Mouse (Mus musculus): ENCODE data around the gene Ngb. TPM values are rescaled to one million over a fixed set of nuclear protein-coding genes. Genes with fewer than 3 reads are reported as not detected.

Gene Ngb
- polyA plus RNA-seq, 1 experiment from 2014 or later = 3.6 TPM

DNA sequence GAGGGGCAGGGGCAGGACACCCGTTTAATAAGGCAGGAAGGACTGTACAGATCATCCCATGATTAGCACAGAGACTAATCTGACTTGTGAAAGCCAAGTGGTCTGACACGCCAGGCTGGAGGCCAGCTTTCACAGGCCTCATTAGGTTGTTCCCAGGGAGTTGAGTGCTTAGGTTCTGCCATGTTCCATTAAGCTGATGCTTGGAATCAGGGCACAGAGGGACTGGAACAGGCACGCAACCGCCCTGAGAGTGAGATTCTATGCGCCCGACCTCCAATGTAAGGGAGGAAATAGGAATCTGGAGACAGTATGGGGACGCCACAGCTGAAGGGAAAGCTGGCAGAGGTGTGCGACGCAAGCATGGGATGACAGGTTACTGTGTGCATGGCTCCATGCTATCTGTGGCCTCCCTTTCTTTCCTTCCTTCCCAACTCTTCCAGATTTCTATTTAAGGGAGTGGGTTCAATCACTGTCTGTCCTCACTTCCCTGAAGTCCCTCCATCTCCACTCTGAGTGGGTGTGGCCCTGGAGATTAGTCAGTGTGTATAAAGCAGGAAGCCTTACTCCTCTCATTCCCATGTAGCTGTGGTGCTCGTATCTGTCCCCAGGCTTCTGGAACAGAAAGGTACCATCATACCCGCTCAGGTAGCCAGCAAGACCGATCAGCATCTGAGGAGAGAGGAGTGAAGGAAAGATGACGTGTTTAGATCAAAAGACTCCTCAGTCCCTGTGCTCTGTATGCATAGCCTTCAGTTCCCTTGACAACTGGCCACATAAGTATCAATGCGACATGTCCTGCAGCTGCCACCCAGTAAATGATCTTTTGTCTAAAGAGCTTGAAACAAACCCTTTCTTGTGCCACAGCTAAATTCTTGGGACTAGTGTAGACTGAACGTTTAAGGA lies 35.4 kb upstream of the Ngb start:
- Histone ChIP-seq H3K4me3 (ENCODE audit: low read depth, low read length) (no peak overlapping the region), H3K27ac (ENCODE audit: low read depth, low read length) (no peak overlapping the region), H3K9me3 (ENCODE audit: control insufficient read depth, low read length) (no peaks in the 10 kb centered on the region), H3K36me3 (ENCODE audit: control insufficient read depth, insufficient read depth, low read length) (no peaks in the 10 kb centered on the region; the same call in 1 of the 2 replicates), H3K27me3 (ENCODE audit: control insufficient read depth, insufficient read depth, low read length) (no peaks in the 10 kb centered on the region), H3K9ac (replicated peaks; ENCODE audit: low read depth, low read length) (no peak overlapping the region), H3K4me1 (ENCODE audit: control insufficient read depth, insufficient read depth, low read length) (no peaks in the 10 kb centered on the region), H3K4me2 (ENCODE audit: low read depth, low read length) (no peak overlapping the region)
- peak; percentile 63; the same call in 1 of the 2 replicates for ATAC-seq (ENCODE audit: low read depth)
- WGBS = 63% methylated on average over 15 of the region's 15 CpGs

DNA sequence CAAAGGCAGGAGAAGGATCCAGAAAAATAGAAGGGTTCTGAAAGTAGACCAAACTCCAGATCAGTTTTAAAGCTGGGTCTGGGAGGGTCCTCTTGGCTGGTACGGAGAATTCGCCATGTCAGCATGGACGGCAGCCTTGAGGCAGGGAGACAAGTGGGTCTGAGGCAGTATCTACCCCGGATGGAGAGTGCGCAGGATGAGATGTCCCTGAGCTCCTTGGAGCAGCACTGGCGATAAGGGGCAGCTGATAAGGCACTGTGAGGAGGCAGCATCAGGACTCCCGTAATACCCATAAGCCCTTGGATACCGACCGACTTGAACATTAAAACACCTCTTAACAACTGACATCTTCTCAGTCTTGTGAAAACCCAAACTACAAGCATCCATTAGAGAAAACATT lies 30.4 kb upstream of the Ngb start:
- H3K27me3 ChIP-seq (ENCODE audit: control insufficient read depth, insufficient read depth, low read length) = no peaks in the 10 kb centered on the region
- no peak overlapping the region for H3K9ac ChIP-seq (replicated peaks; ENCODE audit: low read depth, low read length)
- H3K4me2 ChIP-seq (ENCODE audit: low read depth, low read length) = no peak overlapping the region
- no peak overlapping the region for H3K27ac ChIP-seq (ENCODE audit: low read depth, low read length)
- no peak for ATAC-seq (ENCODE audit: low read depth)
- H3K36me3 ChIP-seq (ENCODE audit: control insufficient read depth, insufficient read depth, low read length) = peaks cover 5% of the 10 kb centered on the region; the same call in 1 of the 2 replicates
- H3K4me1 ChIP-seq (ENCODE audit: control insufficient read depth, insufficient read depth, low read length) = no peaks in the 10 kb centered on the region
- WGBS = 91% methylated on average over 9 of the region's 9 CpGs
- H3K4me3 ChIP-seq (ENCODE audit: low read depth, low read length) = no peak overlapping the region
- H3K9me3 ChIP-seq (ENCODE audit: control insufficient read depth, low read length) = no peaks in the 10 kb centered on the region

DNA sequence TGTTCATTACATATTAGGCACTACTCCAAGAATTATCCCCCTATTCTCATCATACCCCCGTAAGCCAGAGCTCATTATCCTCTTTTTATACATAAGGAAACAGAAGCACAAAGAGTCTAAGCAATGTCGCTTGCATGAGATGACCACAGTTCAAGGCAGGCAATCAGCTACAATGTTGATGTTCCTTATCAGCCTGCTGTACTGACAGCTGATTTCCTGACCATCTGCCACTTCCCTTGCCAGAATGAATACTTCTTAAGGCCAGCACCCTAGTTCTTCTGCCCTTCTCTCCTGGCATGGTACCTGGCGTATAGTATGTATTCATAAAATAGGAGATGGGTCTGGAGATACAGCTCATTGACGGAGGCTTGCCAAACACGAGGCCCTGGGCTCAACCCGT lies 29.9 kb upstream of the Ngb start:
- ATAC-seq (ENCODE audit: low read depth) = no peak
- Histone ChIP-seq H3K9me3 (ENCODE audit: control insufficient read depth, low read length) (no peaks in the 10 kb centered on the region), H3K27ac (ENCODE audit: low read depth, low read length) (no peak overlapping the region), H3K4me2 (ENCODE audit: low read depth, low read length) (no peak overlapping the region), H3K9ac (replicated peaks; ENCODE audit: low read depth, low read length) (no peak overlapping the region), H3K36me3 (ENCODE audit: control insufficient read depth, insufficient read depth, low read length) (peaks cover 10% of the 10 kb centered on the region; the same call in 1 of the 2 replicates), H3K4me3 (ENCODE audit: low read depth, low read length) (no peak overlapping the region), H3K27me3 (ENCODE audit: control insufficient read depth, insufficient read depth, low read length) (no peaks in the 10 kb centered on the region), H3K4me1 (ENCODE audit: control insufficient read depth, insufficient read depth, low read length) (no peaks in the 10 kb centered on the region)
- WGBS = 94% methylated on average over 6 of the region's 6 CpGs

DNA sequence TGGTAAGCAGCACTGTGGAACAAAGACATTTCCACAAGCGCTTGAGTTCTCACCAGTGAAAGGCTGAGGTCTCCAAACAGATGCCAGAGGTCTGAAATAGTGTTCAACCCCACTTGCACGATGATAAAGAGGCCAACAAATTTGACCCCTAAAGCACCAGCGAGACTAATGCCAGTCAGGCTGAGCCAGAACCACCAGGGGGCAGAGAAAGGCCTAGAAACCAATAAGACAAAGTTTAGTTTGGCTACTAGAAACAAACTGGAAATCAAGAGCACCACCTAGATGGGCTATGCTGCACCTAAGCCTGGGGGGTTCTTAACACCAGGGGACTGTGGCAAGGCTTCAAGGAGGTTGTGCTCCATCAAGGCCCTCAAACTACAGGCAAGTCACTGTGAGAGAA lies 29.3 kb upstream of the Ngb start:
- Histone ChIP-seq H3K9me3 (ENCODE audit: control insufficient read depth, low read length) (no peaks in the 10 kb centered on the region), H3K27me3 (ENCODE audit: control insufficient read depth, insufficient read depth, low read length) (no peaks in the 10 kb centered on the region), H3K4me1 (ENCODE audit: control insufficient read depth, insufficient read depth, low read length) (no peaks in the 10 kb centered on the region), H3K4me2 (ENCODE audit: low read depth, low read length) (no peak overlapping the region), H3K36me3 (ENCODE audit: control insufficient read depth, insufficient read depth, low read length) (peaks cover 12% of the 10 kb centered on the region; the same call in 1 of the 2 replicates), H3K9ac (replicated peaks; ENCODE audit: low read depth, low read length) (no peak overlapping the region), H3K27ac (ENCODE audit: low read depth, low read length) (no peak overlapping the region), H3K4me3 (ENCODE audit: low read depth, low read length) (no peak overlapping the region)
- ATAC-seq (ENCODE audit: low read depth) = no peak
- WGBS = 70% methylated on average over 3 of the region's 3 CpGs

DNA sequence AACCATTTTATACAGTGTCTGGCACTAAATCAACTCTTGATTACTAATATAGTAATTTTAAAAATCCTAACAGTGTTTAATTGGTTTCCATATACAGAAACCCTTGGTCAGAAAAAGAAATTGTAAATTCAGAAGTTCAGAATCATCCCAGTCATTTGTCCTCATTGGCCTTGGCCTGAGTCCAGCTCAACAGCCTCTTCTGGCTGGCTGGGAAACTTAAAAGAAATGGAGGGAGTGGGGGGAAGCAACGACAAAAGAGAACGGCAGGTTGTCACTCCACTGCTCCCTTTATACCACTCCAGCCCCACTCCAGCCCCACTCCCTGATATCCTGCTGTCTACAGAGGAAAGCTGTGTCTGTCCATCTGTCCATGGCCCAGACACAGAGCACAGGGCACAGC lies 28.8 kb upstream of the Ngb start:
- WGBS = 68% methylated on average over 2 of the region's 2 CpGs
- Histone ChIP-seq H3K4me1 (ENCODE audit: control insufficient read depth, insufficient read depth, low read length) (no peaks in the 10 kb centered on the region), H3K27me3 (ENCODE audit: control insufficient read depth, insufficient read depth, low read length) (no peaks in the 10 kb centered on the region), H3K4me3 (ENCODE audit: low read depth, low read length) (no peak overlapping the region), H3K27ac (ENCODE audit: low read depth, low read length) (no peak overlapping the region), H3K4me2 (ENCODE audit: low read depth, low read length) (no peak overlapping the region), H3K9me3 (ENCODE audit: control insufficient read depth, low read length) (no peaks in the 10 kb centered on the region), H3K36me3 (ENCODE audit: control insufficient read depth, insufficient read depth, low read length) (peaks cover 12% of the 10 kb centered on the region; the same call in 1 of the 2 replicates), H3K9ac (replicated peaks; ENCODE audit: low read depth, low read length) (no peak overlapping the region)
- ATAC-seq (ENCODE audit: low read depth) = no peak

DNA sequence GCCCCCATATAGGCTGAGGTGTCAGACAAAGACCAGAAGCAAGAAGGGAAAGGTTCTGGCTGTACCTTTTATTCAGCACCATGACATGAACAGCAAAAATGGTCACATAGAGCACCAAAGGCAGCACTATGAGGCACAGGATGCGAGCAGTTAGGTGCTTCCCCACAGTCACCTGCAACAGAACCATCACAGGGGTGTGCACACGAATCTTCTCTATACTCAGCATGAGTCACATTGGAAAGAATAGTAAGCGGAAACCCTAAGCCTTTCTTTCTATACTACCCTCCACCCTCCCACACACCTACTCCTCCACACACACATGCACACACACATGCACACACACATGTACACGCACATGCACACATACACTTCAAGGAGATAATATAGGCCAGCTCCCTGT lies 27.9 kb upstream of the Ngb start:
- Histone ChIP-seq H3K9ac (replicated peaks; ENCODE audit: low read depth, low read length) (no peak overlapping the region), H3K27me3 (ENCODE audit: control insufficient read depth, insufficient read depth, low read length) (no peaks in the 10 kb centered on the region), H3K4me1 (ENCODE audit: control insufficient read depth, insufficient read depth, low read length) (no peaks in the 10 kb centered on the region), H3K9me3 (ENCODE audit: control insufficient read depth, low read length) (no peaks in the 10 kb centered on the region), H3K4me3 (ENCODE audit: low read depth, low read length) (no peak overlapping the region), H3K27ac (ENCODE audit: low read depth, low read length) (no peak overlapping the region), H3K4me2 (ENCODE audit: low read depth, low read length) (no peak overlapping the region), H3K36me3 (ENCODE audit: control insufficient read depth, insufficient read depth, low read length) (peaks cover 12% of the 10 kb centered on the region; the same call in 1 of the 2 replicates)
- ATAC-seq (ENCODE audit: low read depth) = no peak
- WGBS = 89% methylated on average over 4 of the region's 4 CpGs

DNA sequence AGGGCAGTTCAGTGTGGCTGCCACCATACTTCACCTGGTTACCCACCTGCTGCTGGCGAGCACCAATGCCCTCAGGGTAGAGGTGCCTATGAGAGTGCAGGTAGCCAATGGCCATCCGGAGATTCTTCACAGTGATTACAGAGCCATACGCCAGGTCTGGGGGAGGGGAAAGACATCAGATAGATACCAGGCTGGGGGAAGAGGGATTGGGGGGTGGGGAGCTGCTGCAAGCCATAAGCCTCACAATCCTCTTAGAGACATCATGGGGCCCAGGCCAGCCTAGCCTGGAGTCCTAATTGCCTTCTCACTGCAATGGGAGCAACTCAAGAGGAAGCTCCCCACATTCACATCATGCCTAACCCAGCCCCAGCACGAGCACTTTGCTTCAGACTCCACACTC lies 24.9 kb upstream of the Ngb start:
- ATAC-seq (ENCODE audit: low read depth) = no peak
- H3K4me2 ChIP-seq (ENCODE audit: low read depth, low read length) = no peak overlapping the region

DNA sequence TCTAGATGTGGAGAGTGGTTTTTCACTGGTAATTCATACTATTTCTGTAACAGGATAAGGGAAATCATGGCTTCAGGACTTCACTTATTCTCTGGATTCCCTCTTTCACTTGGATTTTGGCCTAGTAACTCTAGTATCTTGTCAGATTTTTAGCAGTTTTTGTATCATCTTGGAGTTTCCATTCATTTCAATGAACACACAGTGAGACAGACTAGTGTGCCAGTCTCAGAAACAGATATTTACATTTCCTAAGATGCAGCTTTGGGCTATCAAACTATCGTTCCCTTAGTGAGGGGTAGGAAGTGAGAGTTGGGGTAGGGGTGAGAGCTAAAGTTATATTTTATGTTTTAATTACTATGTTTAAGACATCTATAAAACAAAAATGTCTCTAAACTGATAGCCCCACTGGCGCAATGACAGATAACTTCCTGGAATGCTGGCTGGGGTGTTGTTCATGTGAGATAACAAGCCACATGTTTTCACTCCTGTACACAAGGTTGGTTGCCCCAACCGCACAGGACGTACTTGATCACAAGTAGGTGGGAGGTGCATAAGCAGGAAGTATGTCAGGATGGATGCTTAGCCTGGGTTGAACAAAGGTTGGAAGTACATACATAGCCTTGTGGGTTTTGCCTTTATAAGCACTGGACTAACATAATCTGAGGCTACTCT lies 19.7 kb upstream of the Ngb start:
- H3K9me3 ChIP-seq (ENCODE audit: control insufficient read depth, low read length) = no peaks in the 10 kb centered on the region
- peaks cover 22% of the 10 kb centered on the region for H3K36me3 ChIP-seq (ENCODE audit: control insufficient read depth, insufficient read depth, low read length)

More for the DNA sequence above, 24.9 kb upstream of the Ngb start:
- no peak overlapping the region for H3K27ac ChIP-seq (ENCODE audit: low read depth, low read length)
- H3K9me3 ChIP-seq (ENCODE audit: control insufficient read depth, low read length) = no peaks in the 10 kb centered on the region
- WGBS = 75% methylated on average over 4 of the region's 4 CpGs
- no peaks in the 10 kb centered on the region for H3K4me1 ChIP-seq (ENCODE audit: control insufficient read depth, insufficient read depth, low read length)
- H3K9ac ChIP-seq (replicated peaks; ENCODE audit: low read depth, low read length) = no peak overlapping the region
- no peaks in the 10 kb centered on the region for H3K27me3 ChIP-seq (ENCODE audit: control insufficient read depth, insufficient read depth, low read length)
- no peak overlapping the region for H3K4me3 ChIP-seq (ENCODE audit: low read depth, low read length)
- peaks cover 25% of the 10 kb centered on the region for H3K36me3 ChIP-seq (ENCODE audit: control insufficient read depth, insufficient read depth, low read length)

More for the DNA sequence above, 19.7 kb upstream of the Ngb start:
- ATAC-seq (ENCODE audit: low read depth) = no peak
- 95% methylated on average over 4 of the region's 4 CpGs for WGBS
- no peak overlapping the region for H3K4me3 ChIP-seq (ENCODE audit: low read depth, low read length)
- H3K27ac ChIP-seq (ENCODE audit: low read depth, low read length) = no peak overlapping the region
- no peaks in the 10 kb centered on the region for H3K27me3 ChIP-seq (ENCODE audit: control insufficient read depth, insufficient read depth, low read length)
- no peak overlapping the region for H3K9ac ChIP-seq (replicated peaks; ENCODE audit: low read depth, low read length)
- H3K4me2 ChIP-seq (ENCODE audit: low read depth, low read length) = no peak overlapping the region
- no peaks in the 10 kb centered on the region for H3K4me1 ChIP-seq (ENCODE audit: control insufficient read depth, insufficient read depth, low read length)
